Mouse (Mus musculus) heart, postnatal 10 days (tissue): Measurements from ENCODE around the gene Akap2. TPM values are rescaled to one million over a fixed set of nuclear protein-coding genes. Genes with fewer than 3 reads are reported as not detected.
A peak's percentile ranks its signal among the peaks of the same experiment; 100 is the strongest.

Experiments
- DNase-seq, 2 experiments: peaks; one replicate each; pipeline ENCODE4 v3.0.0; 2021
- intact Hi-C: fragments of 180-260 bp; cut with DNase I; formaldehyde crosslinking; loops from one replicate; pipeline ENCODE4 v1.15.1; 2025
- total RNA-seq, 2 experiments: library from RNA; stranded (reverse); gene quantifications; 2 replicates each; pipeline ENCODE4 v1.2.3; 2021

The Akap2 gene
- total RNA-seq, 2 experiments from 2014 or later, result 127 to 141 TPM

GRCm38 (mm10) chr4:57697918-57698611 lies 19.4 kb upstream of the Akap2 start:
- DNase-seq, result no peak
- intact Hi-C loops, result no loop called here

- no peak for DNase-seq
- intact Hi-C loops, result no loop called here
Observed at GRCm38 (mm10) chr4:57701576-57701975, 15.9 kb upstream of the Akap2 start.

GRCm38 (mm10) chr4:57703574-57704470 lies 13.6 kb upstream of the Akap2 start:
- no peak for DNase-seq
- intact Hi-C loops, result no loop called here

- intact Hi-C loops, result no loop called here
- DNase-seq, result no peak
Observed at GRCm38 (mm10) chr4:57704575-57704974, 12.9 kb upstream of the Akap2 start.

GRCm38 (mm10) chr4:57715849-57716248 lies 1.6 kb upstream of the Akap2 start:
- intact Hi-C loops, result no loop called here

GRCm38 (mm10) chr4:57716735-57717134 lies 722 bp upstream of the Akap2 start:
- no peak for DNase-seq
- intact Hi-C loops, result no loop called here

More at GRCm38 (mm10) chr4:57715849-57716248, 1.6 kb upstream of the Akap2 start:
- no peak for DNase-seq

GRCm38 (mm10) chr4:57719370-57719769 lies 1.9 kb downstream of the Akap2 start:
- intact Hi-C loops, result no loop called here
- no peak for DNase-seq

- no peak for DNase-seq
- intact Hi-C loops, result no loop called here
Observed at GRCm38 (mm10) chr4:57720869-57721361, 3.5 kb downstream of the Akap2 start.

- no peak for DNase-seq
- intact Hi-C loops, result no loop called here
Observed at GRCm38 (mm10) chr4:57722296-57722695, 4.8 kb downstream of the Akap2 start.

- DNase-seq, result peak in 1 of 2 experiments; percentile 31
- intact Hi-C loops, result no loop called here
Observed at GRCm38 (mm10) chr4:57723659-57724058, 6.2 kb downstream of the Akap2 start.

GRCm38 (mm10) chr4:57725569-57725968 lies 8.1 kb downstream of the Akap2 start:
- intact Hi-C loops, result no loop called here
- no peak for DNase-seq

GRCm38 (mm10) chr4:57728611-57729183 lies 11.2 kb downstream of the Akap2 start:
- DNase-seq, result no peak
- intact Hi-C loops, result no loop called here

- intact Hi-C loops, result no loop called here
- no peak for DNase-seq
Observed at GRCm38 (mm10) chr4:57730047-57730446, 12.6 kb downstream of the Akap2 start.

GRCm38 (mm10) chr4:57730801-57731598 lies 13.5 kb downstream of the Akap2 start:
- peak; percentile 35 to 42 for DNase-seq
- intact Hi-C loops, result no loop called here

GRCm38 (mm10) chr4:57732351-57732750 lies 14.9 kb downstream of the Akap2 start:
- no peak for DNase-seq
- intact Hi-C loops, result no loop called here

GRCm38 (mm10) chr4:57733445-57733844 lies 16.0 kb downstream of the Akap2 start:
- DNase-seq, result peak; percentile 42 to 58
- intact Hi-C loops, result no loop called here

GRCm38 (mm10) chr4:57735426-57735825 lies 18.0 kb downstream of the Akap2 start:
- DNase-seq, result no peak
- intact Hi-C loops, result no loop called here

GRCm38 (mm10) chr4:57738856-57739552 lies 21.5 kb downstream of the Akap2 start:
- no peak for DNase-seq
- intact Hi-C loops, result no loop called here

GRCm38 (mm10) chr4:57743325-57743929 lies 26.0 kb downstream of the Akap2 start:
- intact Hi-C loops, result no loop called here
- DNase-seq, result no peak
